Mouse (Mus musculus) mouse trophoblast stem cell (cell line): ENCODE results near the gene Idi1.
"Not testable (repeated sequence)": the region's sequence is repeated elsewhere in the genome, so short reads cannot be mapped to it uniquely, and the experiment has no call there.

Source experiments
- in situ Hi-C, 2 experiments: fragments of 300-500 bp; cut with MseI, MboI; formaldehyde crosslinking; loops; 2 replicates in 1 of 2; 3 replicates in 1 of 2; pipeline ENCODE4 v1.15.1; 2025

The Idi1 gene

DNA sequence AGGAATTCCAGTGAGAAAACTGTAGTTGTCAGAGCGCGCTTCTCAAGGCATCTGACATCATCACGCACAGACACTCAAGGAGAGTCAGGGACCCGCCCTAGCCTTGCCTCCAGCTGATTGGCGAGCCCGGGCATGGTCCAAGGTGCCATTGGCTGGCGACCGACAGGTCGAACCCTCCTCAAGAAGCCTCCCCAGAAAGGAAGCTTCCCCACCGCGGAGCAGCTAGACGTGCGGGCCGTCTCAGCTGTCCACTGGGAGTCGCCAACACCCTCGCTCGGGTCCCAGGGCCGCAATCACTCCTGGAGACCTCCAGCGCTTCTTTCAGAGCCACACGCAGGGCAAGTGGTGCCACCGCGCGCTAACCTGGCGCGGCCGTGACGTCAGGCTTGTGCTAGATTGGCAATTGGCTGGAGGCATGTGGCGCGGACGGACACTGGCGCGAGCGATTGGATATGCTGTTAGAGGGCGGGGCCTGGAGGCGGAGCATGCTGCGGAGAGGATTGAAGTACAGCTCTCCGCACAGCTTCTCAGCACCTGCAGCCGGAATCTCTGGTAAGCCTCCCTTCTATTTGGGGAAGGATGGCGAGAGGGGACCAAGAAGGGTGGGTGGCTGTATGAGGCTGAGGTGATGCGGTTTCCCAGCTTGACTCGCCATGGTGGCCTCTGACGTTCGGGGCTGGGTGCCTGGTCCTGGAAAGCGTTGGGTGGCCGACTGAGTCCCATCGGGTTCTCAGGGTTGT, at the start of gene Idi1:
Idi1 (plus strand) TSS at position 57 of the 740 bp plus-strand sequence.
- in situ Hi-C loops: no loop called here

DNA sequence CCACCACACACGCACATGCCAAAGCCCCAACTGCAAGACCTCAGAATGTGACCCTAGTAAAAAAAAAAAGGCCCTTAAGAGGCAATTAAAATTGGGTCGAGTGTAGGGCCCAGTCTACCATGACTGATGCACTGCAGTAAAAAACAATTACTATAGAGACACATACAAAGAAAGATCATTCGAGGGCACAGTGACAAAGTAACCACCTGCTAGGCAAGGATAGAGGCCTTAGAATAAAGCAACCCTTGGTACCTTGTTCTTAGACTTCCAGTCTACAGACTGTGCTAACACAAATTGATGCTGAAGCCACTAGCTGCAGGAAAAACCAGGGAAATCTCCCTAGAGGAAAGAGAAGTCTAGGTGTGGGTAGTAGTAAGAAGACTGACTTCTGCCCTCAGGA, 46.9 kb upstream of the Idi1 start:
- in situ Hi-C loops: no loop called here

DNA sequence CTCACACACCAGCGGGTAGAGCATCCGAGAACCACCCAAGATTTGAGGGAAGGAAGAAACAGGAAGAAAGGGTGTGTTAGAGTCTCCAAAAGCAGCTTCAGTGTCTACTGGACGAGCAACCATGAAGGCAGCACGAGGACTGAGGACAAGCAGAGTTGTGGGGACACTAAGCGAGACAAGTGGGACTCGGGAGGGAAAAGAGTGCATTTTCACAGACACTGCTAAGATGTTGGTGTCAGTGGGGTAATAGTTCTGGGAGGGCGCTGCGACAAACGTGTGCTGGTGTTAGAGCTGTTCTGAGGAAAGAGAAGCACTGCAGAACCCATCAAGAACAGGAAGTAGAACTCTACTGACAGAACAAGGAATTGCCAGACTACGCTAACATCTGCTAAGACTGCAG, 46.2 kb upstream of the Idi1 start:
- in situ Hi-C loops: no loop called here

DNA sequence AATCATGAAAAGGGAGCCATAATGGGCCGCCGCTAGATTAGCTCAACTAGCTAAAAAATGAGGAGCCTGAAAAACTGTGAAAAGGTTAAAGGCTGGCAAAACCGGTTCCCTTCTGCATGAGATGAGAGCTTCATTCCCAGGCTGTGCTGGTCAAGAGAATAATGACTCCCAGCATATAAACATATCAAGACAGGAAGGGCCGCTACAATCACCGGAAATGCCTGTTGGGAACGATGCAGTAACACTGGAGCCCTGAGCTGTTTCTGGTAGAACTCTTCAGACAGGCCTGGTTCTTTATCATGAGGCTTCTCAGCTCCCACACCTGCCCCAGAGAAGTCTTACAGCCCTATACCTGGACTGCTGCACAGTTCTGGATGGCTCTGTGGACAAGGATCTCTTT, 45.4 kb upstream of the Idi1 start:
- in situ Hi-C loops: no loop called here

DNA sequence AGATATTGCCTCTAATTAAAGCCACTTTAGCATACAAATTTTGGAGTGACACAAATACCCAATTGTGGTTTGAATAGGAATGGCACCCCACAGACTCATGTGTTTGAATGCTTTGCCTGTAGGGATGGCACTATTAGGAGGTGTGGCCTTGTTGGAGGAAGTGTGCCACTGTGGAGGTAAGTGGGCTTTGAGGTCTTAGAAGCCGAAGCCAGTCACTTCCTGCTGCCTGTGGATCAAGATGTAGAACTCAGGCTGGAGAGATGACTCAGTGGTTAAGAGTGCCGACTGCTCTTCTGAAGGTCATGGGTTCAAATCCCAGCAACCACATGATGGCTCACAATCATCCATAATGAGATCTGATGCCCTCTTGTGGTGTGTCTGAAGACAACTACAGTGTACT, 44.4 kb upstream of the Idi1 start:
- in situ Hi-C loops: no loop called here

DNA sequence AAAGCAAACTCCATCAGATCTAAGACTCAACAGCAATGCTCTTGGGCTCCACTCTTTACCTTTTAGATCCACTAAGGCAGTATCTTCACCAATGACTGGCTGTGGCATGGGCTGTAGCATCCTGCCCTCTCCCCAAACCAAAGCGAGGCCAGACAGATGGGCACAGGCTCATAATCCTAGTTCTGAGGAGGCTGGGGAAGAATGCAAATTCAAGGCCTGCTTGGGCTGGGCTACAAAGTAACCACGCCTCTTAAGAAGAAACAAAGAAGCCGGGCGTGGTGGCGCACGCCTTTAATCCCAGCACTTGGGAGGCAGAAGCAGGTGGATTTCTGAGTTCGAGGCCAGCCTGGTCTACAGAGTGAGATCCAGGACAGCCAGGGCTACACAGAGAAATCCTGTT, 43.5 kb upstream of the Idi1 start:
- in situ Hi-C loops: not testable (repeated sequence)

DNA sequence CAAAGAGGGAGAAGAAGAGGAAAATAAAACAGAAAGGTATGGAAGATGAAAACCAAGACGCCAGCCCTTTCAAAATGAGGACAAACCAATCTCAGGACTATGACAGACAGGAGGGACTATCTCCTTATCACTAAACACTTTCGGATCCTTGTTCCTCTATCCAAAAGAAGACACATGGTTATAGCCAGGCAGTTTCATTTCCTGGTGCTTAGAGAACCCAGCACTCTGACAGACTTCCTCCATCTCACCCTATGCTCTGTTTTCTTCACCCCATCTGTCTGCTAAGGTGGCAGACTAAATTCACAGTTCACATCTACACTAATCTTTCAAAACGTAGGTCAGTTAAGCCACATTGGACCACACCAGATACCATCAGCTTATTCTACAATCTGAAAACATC, 43.0 kb upstream of the Idi1 start:
- in situ Hi-C loops: no loop called here

DNA sequence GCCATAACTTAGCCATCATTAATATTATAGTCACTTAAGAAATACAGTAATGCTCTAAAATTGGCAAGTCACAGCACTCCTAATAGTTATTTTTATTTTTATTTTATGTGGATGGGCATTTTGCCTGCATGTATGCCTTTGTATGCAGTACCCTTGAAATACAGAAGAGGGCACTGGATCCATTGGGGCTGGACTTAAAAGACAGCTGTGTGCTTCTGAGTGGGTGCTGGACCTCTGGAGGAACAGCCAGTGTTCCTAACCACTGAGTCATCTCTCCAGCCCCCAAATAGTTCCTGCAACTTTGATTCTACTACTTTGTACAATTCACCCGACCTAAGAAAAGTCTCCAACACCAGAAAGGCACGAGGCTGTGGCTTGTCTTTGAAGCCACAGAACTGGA, 37.6 kb upstream of the Idi1 start:
- in situ Hi-C loops: no loop called here

DNA sequence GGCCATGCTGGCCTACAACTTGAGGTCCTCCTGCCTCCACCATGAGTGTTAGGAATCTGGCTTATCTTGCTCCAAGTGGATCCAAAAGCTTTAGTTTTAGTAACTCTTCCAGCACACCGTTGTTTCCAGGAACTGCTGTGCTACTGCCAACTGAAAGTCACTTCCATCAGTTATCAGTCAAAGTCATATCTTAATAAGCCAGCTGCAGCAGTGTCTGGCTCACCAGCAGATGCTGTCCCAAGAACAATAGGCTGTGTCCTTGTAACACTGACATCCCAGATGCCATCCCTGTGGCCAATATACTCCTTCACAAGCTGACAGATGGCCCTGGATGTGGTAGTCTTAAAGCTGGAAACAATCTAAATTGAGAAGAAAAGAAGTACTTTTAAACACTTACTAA, 36.0 kb upstream of the Idi1 start:
- in situ Hi-C loops: no loop called here

DNA sequence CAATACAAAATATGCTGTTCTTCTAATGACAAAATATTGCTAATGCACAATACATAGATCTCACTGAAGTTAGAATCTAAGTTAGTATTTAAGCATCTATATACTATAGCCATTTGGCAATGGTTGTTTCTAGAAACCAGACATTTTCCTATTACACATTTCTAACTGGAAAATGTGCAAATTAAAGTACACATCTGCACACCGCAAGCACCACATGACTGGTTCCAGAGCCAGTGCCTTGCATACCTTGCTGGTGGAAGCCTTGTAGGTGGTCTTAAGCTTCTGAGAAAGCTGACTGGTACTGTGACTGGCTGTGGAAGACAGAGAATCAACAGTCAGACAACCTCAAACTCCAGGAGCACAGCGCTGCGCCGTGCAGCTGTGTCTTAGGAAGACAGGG, 31.9 kb upstream of the Idi1 start:
- in situ Hi-C loops: no loop called here

DNA sequence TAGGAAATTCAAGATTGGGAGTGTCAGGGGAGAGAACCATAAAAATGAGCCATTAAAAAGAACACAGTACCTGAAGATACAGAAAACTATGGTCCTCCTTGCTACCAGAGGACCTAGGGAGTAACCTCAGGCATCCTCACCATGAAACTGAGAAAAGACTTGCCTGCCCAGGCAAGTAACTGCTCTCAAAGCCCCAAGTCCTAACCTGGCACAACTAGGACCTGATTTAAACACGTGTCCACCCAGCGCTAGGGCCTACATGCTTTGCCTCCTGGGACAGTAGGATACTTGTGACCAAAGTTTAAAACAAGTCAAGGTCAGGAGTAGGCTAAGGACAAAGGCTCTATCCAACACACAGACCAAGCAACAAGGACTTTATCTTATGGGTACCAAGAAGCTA, 30.5 kb upstream of the Idi1 start:
- in situ Hi-C loops: no loop called here

DNA sequence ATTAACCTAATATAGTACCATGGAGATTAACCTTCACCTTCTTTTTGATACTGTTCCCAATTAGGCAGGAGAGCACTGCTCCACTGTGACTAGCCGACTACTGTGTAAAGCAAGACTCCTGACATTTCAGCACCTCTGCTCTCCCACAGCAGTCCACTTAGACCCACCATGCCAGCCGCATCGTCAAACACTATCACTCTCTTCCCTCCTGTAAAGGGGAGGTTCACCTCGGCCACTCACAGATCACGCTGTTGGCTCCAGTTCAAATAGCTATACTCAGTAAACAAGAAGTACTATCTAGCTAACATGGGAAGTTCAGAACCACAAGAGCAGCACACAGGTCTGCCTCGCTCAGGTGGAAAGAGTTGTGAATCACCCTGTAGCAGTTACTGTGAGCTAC, 26.8 kb upstream of the Idi1 start:
- in situ Hi-C loops: no loop called here

DNA sequence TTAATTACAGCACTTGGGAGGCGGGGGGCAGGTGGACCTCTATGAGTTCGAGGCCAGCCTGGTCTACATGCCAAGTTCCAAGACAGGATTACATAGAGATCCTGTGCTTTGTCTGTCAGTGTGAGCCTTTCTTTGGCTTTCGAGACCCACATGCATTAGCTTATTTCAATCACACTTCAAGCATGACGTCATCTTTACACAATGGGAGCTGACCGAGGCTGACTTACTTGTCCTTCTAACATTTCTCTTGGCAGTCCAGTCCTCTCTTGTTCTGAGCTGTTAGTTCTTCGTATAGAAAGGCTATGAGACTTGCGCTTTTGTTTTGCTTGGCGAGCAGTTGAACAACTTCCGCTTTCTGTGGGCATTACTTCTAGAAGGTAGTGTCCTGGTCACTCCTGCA, 24.4 kb upstream of the Idi1 start:
- in situ Hi-C loops: no loop called here

DNA sequence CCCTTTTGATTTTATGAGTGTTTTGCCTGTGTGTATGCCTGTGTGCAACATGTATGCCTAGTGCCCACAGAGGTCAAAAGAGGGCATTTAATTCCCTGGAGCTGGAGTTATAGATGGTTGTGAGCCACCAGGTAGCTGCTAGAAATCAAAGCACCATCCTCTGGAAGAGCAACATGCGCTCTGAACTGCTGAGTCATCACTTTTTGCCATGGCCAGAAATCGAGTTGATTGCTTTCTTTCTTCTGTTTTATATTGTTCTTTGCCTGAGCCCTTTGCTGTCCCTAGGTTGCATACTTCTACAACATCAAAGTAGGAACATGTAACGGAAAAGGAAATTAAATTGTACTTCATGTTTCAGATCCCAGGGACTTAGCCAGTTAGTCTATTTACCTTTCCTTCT, 20.3 kb upstream of the Idi1 start:
- in situ Hi-C loops: no loop called here

DNA sequence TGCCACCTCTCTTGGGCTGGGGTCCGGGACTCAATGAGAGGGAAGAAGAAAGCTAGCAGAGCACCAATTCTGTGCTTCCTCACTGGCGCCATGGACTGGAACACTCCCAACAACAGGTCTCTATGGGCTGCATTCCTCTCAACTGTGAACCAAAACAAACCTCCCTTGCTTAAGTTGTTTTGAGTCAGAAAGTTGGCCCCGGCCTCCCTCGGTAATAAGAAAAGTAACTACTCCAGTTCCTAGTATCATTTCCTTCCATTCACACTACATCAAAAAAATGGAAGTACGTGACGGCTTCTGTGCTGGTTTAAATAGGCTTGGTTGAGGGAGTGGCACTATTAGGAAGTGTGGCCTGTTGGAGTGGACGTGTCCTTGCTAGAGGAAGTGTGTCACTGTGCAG, 18.7 kb upstream of the Idi1 start:
- in situ Hi-C loops: no loop called here

DNA sequence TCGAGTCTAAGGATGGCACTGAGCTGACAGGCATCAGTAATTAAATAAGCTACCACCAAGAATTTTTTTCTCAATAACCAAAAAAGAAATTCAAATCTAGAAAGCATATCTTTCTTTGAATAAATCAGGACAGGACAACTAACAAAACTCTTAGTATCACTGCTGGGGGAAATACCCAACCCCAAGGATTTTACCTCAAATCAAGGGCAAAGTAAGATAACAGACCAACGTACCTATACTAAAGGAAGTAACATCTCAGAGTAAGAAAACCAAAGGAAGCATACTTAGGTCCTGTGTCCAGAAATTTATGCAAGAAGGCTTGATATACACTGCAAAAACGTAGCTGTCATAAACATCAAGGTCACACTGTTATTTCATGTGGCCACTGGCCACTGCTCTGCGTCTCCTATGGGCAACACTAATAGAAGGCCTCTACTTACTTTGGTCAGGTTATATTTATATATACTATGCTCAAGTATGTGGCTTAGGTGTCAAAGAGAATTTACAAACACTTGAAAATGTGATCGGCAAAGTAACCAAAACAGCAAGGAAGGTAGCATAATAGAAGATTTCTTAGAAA, 15.6 kb upstream of the Idi1 start:
- in situ Hi-C loops: no loop called here

DNA sequence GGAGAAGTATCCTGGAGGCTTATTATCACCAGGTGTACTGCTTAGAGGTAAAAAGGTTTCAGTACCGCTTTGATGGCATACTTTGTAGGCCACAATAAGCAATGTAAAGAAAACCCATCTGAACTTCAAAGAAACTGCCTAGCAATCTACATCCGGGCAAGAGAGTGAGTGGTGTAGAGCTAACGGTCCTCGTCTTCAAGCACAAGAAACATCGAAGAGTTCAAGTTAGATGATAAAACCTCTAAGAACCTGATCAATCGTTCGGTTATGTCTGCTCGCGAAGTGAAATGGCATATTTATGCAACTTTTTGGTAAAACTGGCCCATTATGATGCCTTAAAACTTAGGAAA, 15.2 kb upstream of the Idi1 start:
- in situ Hi-C loops: no loop called here

DNA sequence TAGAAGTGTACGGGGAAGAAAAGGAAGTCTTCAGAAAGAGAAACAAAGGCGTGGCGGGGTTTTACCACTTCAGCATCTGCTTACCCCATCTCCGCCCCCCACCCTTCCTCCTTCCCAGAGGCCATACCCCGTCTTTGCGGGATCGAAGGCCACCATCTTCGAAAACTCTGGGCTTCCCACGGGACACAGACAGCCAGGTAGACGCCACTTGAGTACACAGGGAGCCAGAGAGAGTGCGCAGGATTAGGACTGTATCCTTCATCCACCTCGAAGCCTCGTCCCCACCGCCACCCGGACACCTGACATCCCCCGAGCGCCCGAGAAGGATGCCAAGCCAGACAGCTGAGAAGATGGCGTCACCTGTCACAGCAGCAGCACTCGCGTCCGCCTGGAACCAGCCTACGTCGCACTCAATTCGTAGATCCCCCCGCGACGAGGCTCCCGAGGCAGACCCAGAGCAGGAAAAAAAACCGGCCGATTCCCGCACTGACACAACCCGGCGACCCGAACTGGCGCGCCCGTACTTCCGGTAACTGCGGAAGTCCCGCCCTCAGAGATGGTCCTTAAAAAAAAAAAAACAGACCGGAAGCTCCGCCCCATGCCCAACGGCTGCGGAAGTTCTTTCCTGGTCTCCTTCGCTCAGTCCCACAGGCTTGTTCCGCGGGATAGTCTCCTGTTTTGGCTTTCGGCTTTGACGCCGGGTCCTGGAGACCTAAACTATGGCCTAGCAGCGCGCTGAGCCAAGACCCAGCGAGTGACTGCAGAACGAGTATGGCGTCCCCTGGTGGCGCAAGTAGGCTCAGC, 14.6 kb upstream of the Idi1 start:
- in situ Hi-C loops: no loop called here

DNA sequence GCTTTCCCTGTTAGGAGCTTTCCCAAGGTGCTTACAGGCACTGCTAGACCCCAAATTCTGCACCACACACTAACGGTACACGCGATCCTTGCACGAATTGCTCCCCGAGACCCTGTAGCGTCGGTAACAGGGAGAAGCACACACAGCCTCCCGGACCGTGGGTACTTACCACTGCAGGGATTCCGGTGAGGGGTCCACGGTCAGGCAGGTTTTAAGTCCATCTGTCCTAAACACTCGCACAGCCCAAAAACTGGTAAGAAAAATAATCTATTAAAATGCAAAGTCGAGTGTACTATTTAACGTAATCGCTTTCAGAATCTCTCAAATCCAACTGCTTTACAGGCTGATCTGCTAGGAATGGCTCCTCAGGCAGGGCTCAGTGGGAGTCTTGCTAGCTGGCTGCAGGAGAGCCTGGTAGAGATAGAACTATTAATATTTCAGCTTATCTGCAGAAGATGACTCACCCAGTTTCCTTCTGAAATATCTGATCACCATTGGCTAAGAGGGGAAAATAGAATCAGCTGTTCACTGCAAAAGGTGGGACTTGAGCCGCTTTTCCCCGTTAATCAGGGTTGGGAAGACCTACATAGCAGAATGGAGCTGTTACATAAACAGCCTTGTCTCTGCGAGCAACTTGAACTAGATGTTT, 13.9 kb upstream of the Idi1 start, which contains the start of gene Wdr37:
Wdr37 (minus strand) TSS at position 596 of the 649 bp plus-strand sequence.
- in situ Hi-C loops: no loop called here

DNA sequence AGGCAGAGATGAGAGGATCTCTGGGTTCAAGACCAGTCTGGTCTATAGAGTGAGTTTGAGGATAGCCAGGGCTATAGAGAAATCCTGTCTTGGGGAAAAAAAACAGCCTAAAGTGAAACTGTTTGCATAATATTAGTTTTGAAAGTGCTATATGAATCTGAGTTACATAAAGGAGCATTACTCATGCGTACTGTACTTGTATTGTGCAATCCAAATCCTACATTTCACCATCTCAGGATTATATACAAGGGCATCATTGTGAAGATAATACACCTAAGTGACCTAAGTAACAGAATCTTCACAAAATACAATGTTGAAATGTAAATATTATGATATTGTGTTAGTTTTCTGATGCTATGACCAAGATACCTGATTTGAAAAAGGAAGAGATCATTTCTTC, 11.5 kb upstream of the Idi1 start:
- in situ Hi-C loops: no loop called here

DNA sequence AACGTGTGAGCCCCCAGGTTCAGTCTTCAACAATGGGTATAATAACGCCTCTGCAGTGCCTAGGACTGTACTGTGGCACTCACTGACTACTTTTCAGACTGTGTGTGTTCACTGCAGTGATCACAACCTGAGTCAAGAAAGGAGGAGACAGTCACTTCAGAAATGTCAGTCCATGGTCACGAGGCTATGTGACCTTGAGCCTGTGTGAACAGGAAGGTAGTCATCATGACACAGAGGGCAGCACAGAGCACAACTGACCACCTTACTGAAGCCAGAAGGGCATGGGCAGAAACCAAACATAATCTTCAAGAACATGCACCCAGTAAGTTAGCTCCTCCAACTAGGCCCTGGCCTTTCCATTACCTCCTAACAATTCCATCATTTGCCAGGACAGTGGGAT, 3.7 kb upstream of the Idi1 start:
- in situ Hi-C loops: no loop called here

DNA sequence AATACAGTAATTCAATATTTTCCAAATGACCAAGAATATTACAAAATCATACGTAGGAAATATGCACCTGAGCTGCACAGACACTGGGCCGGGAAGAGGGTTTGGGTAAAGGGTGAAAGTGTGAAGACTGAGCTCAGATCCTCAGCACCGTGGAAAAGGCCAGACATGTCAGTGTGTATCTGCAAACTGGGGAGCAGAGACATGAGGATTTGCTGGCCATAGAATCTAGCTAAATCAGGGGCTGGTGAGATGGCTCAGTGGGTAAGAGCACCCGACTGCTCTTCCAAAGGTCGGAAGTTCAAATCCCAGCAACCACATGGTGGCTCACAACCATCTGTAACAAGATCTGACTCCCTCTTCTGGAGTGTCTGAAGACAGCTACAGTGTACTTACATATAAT, 1.4 kb upstream of the Idi1 start:
- in situ Hi-C loops: not testable (repeated sequence)

DNA sequence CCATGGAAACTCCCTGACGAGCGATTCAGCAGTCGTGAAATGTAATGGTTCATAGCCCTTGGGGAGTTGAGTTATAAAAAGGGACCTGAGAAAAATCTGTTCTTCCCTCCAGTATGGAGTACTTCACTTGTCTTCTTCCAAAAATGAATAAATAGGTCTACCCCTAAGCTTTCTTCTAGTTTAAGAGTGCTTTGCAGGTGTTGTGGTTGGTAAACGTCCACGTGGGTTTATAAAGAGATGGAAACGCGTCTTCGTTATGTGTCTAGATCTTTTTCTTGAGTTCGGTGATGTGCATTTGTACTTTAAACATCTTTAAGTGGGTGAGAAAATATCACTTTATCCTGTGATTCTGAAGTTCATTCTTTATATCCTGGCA, 872 bp downstream of the Idi1 start:
- in situ Hi-C loops: no loop called here
